Mouse (Mus musculus) ES-E14 (cell line): ENCODE results near the gene Hspb2.

ENCODE experiments used
- MAFK ChIP-seq: IDR thresholded peaks from 2 replicates; pipeline ENCODE4 v1.6.1; 2014; ENCODE audit warnings: mild to moderate bottlenecking, low read depth, low read length, inconsistent platforms; ENCODE audit not compliant: insufficient read depth
- ZNF384 ChIP-seq: IDR thresholded peaks from 2 replicates; pipeline ENCODE4 v1.6.1; 2012; ENCODE audit warnings: low read depth, low read length, inconsistent platforms

- TF ChIP-seq MAFK (no peak), ZNF384 (no peak)
Measured at GRCm38 (mm10) chr9:50800985-50801384, 48.8 kb upstream of the Hspb2 start.
